Mouse (Mus musculus) stomach, postnatal 0 days (tissue): ENCODE measurements at regions not wholly inside any gene's neighbourhood (a gene's known extent, or its start where the extent isn't known, plus 50 kb on each side); places are given as distances from the start of the nearest gene placed in this dataset.

Experiments used
- ATAC-seq: fragments of 200-750 bp; cut with Nextera tagmentation; 2 replicates; pipeline ENCODE4 v1.8.0; 2017; ENCODE audit not compliant: low FRiP score, low TSS enrichment
- DNase-seq: peaks from one replicate; pipeline ENCODE4 v3.0.0-alpha.2; 2016; ENCODE audit warnings: low spot score
- H3K27ac ChIP-seq: fragments of 300-500 bp; sonication (generic); replicated peaks from 2 replicates; pipeline ENCODE4 v1.5.1; 2014; ENCODE audit warnings: mild to moderate bottlenecking, control low read depth
- H3K27me3 ChIP-seq: fragments of 300-500 bp; sonication (generic); 2 replicates; pipeline ENCODE4 v1.6.1; 2014; ENCODE audit warnings: low read length; ENCODE audit not compliant: control insufficient read depth, insufficient read depth
- H3K36me3 ChIP-seq: fragments of 300-500 bp; sonication (generic); 2 replicates; pipeline ENCODE4 v1.6.1; 2014; ENCODE audit warnings: low read length, mixed read lengths; ENCODE audit not compliant: control insufficient read depth, insufficient read depth
- H3K4me1 ChIP-seq: fragments of 300-500 bp; sonication (generic); replicated peaks from 2 replicates; pipeline ENCODE4 v1.6.1; 2014; ENCODE audit warnings: antibody characterized with exemption; ENCODE audit not compliant: control insufficient read depth, insufficient read depth
- H3K4me2 ChIP-seq: fragments of 300-500 bp; sonication (generic); replicated peaks from 2 replicates; pipeline ENCODE4 v1.6.1; 2014; ENCODE audit warnings: low read depth, mild to moderate bottlenecking, control low read depth, moderate library complexity
- H3K4me3 ChIP-seq: fragments of 300-500 bp; sonication (generic); 2 replicates; pipeline ENCODE4 v1.5.1; 2014; ENCODE audit warnings: low read depth, low read length, control low read depth
- H3K9ac ChIP-seq: fragments of 300-500 bp; sonication (generic); 2 replicates; pipeline ENCODE4 v1.6.1; 2014; ENCODE audit warnings: mild to moderate bottlenecking, low read length, control low read depth, mixed read lengths
- H3K9me3 ChIP-seq: fragments of 300-500 bp; sonication (generic); 2 replicates; pipeline ENCODE4 v1.6.1; 2016; ENCODE audit warnings: low read length; ENCODE audit not compliant: control insufficient read depth
- CTCF ChIP-seq: IDR thresholded peaks from 2 replicates; pipeline ENCODE4 v1.5.1; 2016; ENCODE audit warnings: antibody characterized with exemption, low read depth, mild to moderate bottlenecking, moderate library complexity
- EP300 ChIP-seq: optimal IDR thresholded peaks from 2 replicates; pipeline ENCODE3; 2016; ENCODE audit warnings: antibody characterized with exemption
- WGBS: fragments of 180-500 bp; shearing (Covaris S2); extraction: QIAGEN DNeasy Blood & Tissue Kit; methylation state at CpG from one replicate; pipeline ENCODE4 v1.1.7; 2014; 5-methylcytosine and 5-hydroxymethylcytosine counted together

- Histone ChIP-seq H3K9me3 (no peaks in the 10 kb centered on the region), H3K9ac (no peak overlapping the region), H3K4me1 (no peaks in the 10 kb centered on the region), H3K4me3 (no peak overlapping the region), H3K27ac (no peak overlapping the region), H3K36me3 (no peaks in the 10 kb centered on the region), H3K4me2 (no peak overlapping the region), H3K27me3 (no peaks in the 10 kb centered on the region)
- ATAC-seq (no peak), DNase-seq (no peak)
- 60% methylated on average over 3 of the region's 3 CpGs for WGBS
- TF ChIP-seq EP300 (no peak), CTCF (no peak)
Measured at GRCm38 (mm10) chr8:7799221-7799620, 861.8 kb downstream of the Efnb2 start.

- Histone ChIP-seq H3K36me3 (no peaks in the 10 kb centered on the region), H3K4me1 (no peaks in the 10 kb centered on the region), H3K27ac (no peak overlapping the region), H3K9me3 (no peaks in the 10 kb centered on the region), H3K27me3 (no peaks in the 10 kb centered on the region), H3K4me3 (no peak overlapping the region), H3K9ac (no peak overlapping the region), H3K4me2 (no peak overlapping the region)
- DNase-seq (no peak), ATAC-seq (no peak)
- WGBS = 55% methylated on average over 4 of the region's 4 CpGs
- TF ChIP-seq CTCF (no peak), EP300 (no peak)
Measured at GRCm38 (mm10) chr8:7796156-7796555, 864.9 kb downstream of the Efnb2 start.

DNA sequence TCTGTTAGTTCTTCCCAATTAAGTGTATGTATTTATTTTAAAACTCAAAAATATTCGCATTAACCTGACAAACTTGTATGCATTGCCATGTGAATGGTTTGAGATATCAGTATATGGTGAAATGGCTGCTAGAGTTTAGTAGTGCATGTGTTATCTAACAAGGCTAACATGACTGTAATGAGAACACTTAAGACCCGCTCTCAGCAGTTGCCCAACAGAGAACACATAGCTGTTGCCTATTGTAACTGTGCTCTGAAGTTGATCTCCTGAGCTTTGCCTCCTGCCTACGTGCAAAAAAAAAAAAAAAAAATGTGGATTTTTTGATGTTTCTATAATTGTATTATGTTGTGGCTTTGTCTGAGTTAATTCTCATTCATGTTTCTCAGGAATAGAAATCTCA is 897.2 kb downstream of the Efnb2 start:
- Histone ChIP-seq H3K4me3 (no peak overlapping the region), H3K4me2 (no peak overlapping the region), H3K36me3 (no peaks in the 10 kb centered on the region), H3K9me3 (no peaks in the 10 kb centered on the region), H3K9ac (no peak overlapping the region), H3K27me3 (no peaks in the 10 kb centered on the region), H3K27ac (no peak overlapping the region), H3K4me1 (no peaks in the 10 kb centered on the region)
- DNase-seq (no peak), ATAC-seq (no peak)
- WGBS = 63% methylated on average over 3 of the region's 3 CpGs
- TF ChIP-seq CTCF (no peak), EP300 (no peak)

GRCm38 (mm10) chr8:7760987-7761386 is 900.1 kb downstream of the Efnb2 start:
- TF ChIP-seq CTCF (no peak), EP300 (no peak)
- H3K27ac ChIP-seq = no peak overlapping the region
- H3K27me3 ChIP-seq = no peaks in the 10 kb centered on the region
- no peak overlapping the region for H3K4me3 ChIP-seq
- no peaks in the 10 kb centered on the region for H3K9me3 ChIP-seq
- no peaks in the 10 kb centered on the region for H3K36me3 ChIP-seq
- DNase-seq = no peak
- no peak overlapping the region for H3K4me2 ChIP-seq
- H3K9ac ChIP-seq = no peak overlapping the region
- WGBS = 75% methylated on average over 4 of the region's 4 CpGs
- ATAC-seq = no peak
- H3K4me1 ChIP-seq = no peaks in the 10 kb centered on the region

GRCm38 (mm10) chr8:7732726-7733125 is 928.3 kb downstream of the Efnb2 start:
- Histone ChIP-seq H3K27me3 (no peaks in the 10 kb centered on the region), H3K4me3 (no peak overlapping the region), H3K27ac (no peak overlapping the region), H3K9ac (no peak overlapping the region), H3K36me3 (no peaks in the 10 kb centered on the region), H3K9me3 (no peaks in the 10 kb centered on the region), H3K4me1 (no peaks in the 10 kb centered on the region), H3K4me2 (no peak overlapping the region)
- 22% methylated on average over 2 of the region's 2 CpGs for WGBS
- DNase-seq (no peak), ATAC-seq (no peak)
- no peak for TF ChIP-seq EP300
- TF ChIP-seq CTCF = no peak

DNA sequence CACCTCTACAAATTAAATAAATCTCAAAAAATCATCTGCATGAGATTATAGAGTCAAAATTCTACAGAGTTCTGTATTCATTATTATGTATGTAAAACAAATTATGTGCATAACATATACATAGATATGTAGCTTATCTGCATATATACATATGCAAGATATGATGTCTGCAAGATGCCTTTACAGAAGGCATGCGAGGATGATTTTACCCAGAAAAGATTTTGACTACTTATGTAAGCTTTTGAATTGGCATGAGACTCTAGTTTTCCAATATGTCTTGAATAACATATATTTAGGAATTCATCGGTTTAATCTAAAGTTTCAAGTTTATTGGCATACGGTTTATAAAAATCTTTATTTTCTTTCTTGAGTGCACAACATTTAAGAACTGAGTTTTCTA is 939.2 kb downstream of the Efnb2 start:
- WGBS = 95% methylated on average over 3 of the region's 3 CpGs
- no peaks in the 10 kb centered on the region for H3K27me3 ChIP-seq
- TF ChIP-seq CTCF (no peak), EP300 (no peak)

More for the DNA sequence above, 939.2 kb downstream of the Efnb2 start:
- Histone ChIP-seq H3K9me3 (no peaks in the 10 kb centered on the region), H3K4me2 (no peak overlapping the region), H3K4me3 (no peak overlapping the region), H3K36me3 (no peaks in the 10 kb centered on the region), H3K4me1 (no peaks in the 10 kb centered on the region), H3K27ac (no peak overlapping the region), H3K9ac (no peak overlapping the region)
- DNase-seq (no peak), ATAC-seq (no peak)
